Mouse (Mus musculus) 3134 (cell line): ENCODE data around the gene Rnase11.

Experiments used
- DNase-seq: peaks from one replicate; pipeline ENCODE4 v3.0.0-alpha.2; 2011; ENCODE audit warnings: low spot score; ENCODE audit not compliant: insufficient read length; ENCODE audit errors: extremely low read depth

Gene Rnase11

DNA sequence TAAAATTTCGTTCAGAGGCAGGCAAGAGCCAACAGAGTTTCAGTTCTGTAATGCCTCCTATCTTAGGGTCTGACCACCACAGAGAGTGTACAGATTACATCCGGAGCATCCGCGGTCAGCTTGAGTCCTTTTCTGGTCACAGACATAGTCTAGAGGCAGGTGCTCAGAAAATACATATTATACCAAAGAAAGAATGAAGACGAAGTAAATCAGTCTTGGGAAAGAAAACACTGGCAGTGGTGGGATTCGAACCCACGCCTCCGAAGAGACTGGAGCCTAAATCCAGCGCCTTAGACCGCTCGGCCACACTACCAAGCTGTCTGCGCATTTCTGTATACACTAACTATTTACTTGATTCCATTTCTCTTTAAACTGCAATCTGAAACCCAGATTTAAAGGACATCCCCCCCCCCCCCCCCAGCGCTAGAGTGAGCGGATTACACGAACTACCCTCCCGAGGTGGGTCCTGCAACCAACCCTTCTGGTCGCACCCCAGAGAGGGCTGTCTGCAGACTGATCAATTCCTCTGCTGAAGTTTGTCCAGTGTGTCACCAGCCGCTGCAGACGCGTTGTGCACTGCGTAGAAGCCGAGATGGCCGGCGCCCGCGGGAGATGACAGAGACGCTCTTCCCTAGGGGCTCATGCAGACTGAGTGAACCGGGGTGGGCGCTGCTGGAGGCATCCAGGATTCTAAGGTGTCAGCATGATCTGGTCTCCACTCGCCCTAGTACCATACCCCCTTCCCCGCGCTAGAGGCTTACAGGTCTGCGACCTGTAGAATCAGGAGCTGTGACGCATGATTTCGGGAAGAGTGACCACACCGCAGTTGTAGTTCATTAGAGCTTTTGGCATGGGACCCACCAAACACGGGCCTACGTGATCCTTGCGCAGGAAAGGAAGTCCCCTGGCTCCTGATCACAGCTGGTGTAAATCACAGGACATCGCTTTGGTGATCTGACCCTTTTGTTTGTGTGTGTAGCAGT, 32.9 kb upstream of the Rnase11 start:
- DNase-seq = peak; percentile 52

DNA sequence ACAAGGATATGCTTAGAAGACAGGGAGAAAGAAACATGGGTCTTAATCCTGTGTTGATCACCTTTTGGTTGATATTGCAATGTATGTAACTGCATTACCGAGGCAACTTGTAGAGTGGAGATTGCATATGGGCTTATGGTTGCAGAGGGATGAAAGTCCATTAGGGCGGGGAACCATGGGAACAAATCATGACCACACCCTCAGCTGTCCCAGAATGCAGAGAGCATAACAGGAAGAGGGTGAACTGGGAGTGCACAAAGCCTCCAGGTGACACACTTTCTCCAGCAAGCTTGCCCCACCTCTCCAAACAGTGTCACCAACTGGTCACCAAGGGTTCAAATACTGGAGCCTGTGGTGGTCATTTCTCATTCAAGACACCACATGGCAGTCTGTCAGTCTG, 31.1 kb upstream of the Rnase11 start:
- no peak for DNase-seq

DNA sequence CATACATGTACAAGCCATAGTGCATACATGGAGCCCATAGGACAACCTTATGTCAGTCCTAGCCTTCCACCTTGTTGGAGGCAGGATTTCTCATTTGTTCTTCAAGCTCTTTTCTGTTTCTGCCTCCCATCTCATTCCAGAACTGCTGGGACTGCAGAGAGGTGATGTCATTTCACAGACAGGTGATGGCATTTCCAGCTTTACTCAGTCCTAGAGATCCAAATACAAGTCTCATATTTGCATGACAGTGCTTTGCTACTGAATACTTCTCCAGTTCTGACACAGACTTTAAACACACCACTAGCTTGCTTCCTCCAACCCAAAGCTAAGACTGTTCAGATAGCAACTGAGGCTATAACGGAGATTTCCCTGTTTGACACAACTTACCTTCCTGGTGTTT, 29.2 kb upstream of the Rnase11 start:
- no peak for DNase-seq

DNA sequence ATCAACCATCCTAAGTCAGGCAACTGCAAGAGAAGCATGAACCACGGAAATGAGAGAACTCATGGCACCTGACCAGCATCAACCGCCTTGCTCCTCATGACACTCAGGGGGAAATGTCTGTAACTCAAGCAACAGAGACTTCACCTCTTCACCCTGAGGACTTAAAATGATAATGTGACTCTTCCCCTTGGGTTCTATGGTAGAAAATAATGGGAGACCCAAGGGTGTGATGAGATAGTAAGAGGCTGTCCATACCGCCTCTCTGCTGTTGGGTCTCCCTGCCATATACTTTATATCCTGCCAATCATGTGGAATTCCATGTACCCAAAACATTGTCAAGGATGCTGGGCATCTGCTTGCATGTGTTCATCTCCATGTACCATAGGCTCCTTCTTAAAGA, 24.4 kb upstream of the Rnase11 start, which contains the start of gene Olfr750:
Olfr750 (minus strand) TSS at position 101 of the 400 bp plus-strand sequence.
- no peak for DNase-seq

DNA sequence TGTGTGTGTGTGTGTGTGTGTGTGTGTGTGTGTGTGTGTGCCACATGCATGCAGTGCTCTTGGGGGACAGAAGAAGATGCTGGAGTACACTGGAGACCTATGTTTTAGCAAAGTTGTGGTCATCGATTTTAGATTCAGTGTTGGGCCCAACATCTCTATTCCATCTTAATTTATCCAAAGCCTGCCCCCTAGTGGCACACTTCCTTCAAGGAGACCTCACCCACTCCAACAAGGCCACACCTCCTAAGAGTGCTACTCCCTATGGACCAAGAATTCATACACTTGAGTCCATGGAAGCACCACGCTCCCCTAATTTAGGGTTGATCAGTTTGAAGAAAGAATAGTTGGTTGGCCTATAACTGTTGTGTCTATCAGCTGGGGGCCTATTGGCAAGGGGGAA, 19.7 kb upstream of the Rnase11 start:
- peak; percentile 18 for DNase-seq

DNA sequence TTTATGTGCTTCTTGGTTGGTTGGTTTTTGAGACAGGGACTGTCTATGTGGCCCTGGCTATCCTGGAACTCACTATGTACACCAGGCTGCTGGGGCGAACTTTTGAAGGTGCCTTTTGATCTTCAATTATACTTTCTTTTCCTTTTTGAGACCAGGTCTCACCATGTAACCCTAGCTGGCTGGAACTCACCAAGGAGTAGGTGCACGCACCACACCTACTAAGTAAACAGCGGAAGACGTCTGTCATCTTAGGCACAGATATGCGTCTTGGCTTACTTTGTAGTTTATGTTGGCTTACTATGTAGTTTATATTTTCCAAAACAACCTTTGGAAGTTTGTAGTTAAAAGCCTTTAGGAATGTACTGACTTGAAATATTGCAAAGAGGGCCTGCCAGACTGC, 19.0 kb upstream of the Rnase11 start:
- no peak for DNase-seq

DNA sequence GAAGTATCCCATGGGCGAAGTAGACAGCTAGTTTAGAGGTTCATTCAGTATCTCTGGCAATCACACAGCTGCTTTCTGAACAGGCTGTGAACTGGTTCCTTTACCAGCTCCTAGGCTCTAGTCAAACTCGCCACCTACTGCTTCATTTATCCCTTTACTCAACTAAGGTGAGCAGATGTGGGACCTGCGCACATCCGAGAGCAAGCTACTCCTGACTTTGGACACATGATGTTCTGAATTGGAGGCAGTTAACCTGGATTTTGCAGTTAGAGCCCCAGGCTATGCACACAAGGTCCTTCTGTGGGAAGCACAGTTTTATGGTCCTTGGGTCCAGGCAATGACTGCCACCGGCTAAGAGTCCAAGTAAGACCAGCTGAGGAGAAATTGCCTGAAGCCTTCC, 10.8 kb upstream of the Rnase11 start:
- no peak for DNase-seq

DNA sequence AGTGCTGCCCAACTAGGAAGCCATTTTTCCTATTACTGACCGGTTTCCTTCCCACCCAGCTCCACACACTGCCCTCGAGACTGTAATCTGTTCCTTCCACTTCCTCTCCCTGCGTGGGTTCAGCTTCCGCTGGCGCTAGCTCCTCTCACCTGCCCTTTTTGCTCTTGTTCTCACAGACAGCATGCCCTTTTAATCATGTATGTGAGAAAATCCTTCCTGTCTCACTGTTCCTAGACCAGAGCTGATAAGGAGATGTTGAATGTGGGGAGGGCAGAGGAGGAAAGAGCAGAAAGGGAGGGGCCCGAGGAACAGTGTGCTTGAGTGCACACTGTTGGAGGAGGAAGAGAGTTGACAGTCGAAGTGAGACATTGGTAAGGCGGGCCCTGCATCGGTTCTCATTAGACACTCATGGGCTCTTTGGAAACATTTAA, 7.5 kb upstream of the Rnase11 start, which contains the start of gene Rnase12:
Rnase12 (minus strand) TSS at position 261 of the 431 bp plus-strand sequence.
- no peak for DNase-seq

DNA sequence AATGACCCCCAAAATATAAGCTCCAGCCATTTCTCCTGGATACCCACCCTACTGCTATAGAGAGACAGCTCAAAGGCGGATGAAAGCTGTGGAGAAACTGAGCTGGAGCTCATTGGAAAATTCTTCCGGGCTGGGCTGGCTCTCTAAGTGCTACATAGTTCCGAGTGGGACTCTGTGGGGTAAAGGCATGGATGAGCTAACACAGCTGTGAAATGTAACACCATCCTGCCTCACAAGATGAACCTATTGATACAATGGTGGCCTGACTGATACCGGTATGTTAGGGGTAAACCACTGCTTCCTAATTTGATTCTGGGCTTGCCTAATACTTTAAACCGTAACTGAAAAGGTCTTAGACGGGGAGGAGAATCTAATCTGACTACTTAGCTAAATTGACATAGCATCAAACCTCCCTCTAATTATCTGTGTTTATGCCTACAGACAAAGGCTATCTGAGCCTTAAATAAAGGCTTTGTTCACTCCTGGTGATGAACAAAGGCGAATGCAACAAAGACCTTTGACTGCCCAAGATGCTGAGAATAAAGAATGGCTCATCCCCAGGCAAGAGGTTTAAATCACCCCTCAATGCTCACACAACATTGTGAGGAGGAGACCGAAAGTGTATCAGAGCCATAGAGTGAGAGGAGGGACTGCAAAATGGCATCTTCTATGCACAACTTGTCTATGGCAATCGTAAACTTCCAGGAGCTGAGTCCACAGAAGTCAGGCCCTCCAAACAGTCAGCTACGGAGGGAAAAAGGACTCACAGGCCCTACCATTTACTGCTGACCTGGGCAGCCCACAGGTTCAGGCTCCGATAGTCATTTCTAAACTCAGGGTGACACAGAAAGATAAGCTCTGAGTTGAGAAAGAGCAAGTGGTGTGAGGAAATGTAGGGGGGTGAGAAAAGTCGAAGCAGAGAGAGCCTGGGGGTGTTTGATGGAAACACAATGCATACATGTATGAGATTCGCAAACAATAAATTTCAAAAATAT, 4.6 kb upstream of the Rnase11 start:
- no peak for DNase-seq

DNA sequence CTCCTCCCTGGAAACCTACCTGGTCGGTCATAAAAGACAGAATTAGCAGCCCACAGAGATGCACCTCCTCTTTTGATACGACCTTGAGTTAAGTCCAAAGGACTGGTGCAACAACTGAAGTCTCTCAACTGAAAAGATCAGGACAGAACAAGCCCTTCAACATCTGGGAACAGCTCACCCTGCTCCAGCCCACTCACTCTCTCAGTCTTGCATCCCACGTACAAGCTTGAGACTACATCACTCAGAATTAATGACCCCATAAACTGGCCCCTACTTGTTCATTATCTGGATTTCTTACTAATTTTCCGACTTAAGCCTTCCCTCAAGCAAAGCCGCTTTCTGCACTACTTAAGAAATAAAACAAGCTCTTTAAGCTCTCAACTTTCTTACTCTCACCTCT, 3.2 kb upstream of the Rnase11 start:
- DNase-seq = no peak

DNA sequence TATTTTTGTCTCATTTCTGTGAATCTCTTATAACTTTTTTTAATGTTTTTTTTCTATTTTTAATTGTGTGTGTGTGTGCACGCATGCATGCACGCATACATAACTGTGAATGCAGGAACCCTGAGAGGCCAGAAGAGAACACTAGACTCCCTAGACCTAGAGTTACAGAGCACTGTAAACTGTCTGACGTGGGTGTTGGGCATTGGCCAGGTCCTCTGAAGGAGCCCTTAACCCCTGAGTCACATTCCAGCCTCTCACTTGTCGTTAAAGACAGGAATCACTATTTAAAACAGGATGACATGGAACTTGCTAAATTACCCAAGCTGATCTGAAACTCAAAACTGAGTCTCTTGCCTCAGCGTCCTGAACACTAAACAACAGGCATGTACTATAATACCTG, 2.0 kb upstream of the Rnase11 start:
- no peak for DNase-seq

DNA sequence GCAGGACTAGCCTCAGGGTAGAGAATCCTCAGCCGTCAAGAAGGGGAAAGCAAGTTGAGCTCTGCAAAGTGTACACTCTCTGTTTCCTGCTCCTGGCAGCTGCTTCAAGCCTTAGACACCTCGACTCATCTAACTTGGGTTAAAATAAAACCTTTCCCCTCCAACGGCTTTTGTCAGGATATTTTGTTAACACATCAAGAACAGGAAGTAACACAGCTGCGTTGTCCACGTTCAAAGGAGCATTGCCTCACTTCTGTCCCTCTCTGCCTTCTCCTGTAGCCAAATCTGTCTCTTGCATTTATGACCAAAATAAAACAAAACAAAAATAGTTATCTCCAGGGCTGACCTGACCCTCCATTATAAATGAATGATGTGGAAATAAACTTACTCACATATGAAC, 2.1 kb downstream of the Rnase11 start:
- DNase-seq = no peak

DNA sequence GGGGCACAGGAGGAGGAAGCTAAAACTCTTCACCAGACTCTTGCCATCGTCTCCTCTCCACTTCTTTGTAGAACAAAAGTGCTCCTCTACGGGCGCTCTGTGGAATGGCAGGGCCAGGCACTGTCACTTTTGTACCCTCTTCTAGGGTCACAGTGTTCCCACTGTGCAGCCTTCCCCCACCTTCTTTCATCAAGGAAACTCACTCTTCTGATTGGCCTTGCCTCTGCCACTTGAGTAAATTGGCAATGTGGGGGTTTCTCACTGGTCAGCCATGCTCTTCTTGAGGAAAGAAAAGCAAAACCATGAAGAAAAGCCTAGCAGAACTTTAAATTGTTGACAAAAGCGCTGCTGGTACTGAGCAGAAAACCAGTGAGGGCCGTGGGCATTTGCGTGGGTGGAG, 8.2 kb downstream of the Rnase11 start, which contains the start of gene Rnase9:
Rnase9 (minus strand) TSS at position 101 of the 400 bp plus-strand sequence.
- DNase-seq = no peak

DNA sequence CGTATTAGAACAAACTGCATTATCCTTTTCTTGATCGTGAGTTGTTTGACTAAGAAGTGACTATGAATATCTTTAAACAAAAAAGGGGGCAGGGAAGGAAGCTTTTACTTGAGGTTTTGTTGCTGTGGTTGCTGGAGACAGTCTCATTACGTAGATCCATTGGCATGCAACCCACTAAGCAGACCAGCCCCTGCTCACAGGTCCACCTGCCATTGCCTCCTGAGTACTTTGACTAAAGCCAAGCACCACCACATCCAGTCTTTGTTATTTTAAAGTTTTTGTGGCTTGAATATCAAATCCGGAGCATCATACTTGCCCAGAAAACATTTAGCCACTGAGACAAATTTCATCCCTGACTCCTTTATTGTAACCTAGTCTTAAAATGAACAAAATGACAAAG, 13.7 kb downstream of the Rnase11 start:
- no peak for DNase-seq

DNA sequence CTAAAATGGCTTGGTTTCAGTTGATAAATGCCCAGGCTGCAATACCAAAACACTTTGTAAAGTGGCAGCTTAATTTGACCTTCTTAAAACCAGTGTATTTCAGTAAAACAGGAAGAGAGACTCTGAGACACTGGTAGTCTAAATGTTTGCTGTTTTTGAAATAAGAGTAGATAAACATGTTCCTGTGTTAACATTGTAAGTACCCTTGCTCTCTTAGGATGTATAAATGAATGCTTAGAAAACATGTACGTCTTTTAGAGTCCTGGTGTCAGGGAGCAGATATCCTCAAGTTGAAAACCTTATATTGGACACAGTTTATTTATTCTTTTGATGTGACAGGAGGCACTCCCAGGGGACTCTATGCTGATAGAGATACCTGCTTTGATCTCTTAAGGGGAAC, 14.8 kb downstream of the Rnase11 start:
- DNase-seq = no peak

DNA sequence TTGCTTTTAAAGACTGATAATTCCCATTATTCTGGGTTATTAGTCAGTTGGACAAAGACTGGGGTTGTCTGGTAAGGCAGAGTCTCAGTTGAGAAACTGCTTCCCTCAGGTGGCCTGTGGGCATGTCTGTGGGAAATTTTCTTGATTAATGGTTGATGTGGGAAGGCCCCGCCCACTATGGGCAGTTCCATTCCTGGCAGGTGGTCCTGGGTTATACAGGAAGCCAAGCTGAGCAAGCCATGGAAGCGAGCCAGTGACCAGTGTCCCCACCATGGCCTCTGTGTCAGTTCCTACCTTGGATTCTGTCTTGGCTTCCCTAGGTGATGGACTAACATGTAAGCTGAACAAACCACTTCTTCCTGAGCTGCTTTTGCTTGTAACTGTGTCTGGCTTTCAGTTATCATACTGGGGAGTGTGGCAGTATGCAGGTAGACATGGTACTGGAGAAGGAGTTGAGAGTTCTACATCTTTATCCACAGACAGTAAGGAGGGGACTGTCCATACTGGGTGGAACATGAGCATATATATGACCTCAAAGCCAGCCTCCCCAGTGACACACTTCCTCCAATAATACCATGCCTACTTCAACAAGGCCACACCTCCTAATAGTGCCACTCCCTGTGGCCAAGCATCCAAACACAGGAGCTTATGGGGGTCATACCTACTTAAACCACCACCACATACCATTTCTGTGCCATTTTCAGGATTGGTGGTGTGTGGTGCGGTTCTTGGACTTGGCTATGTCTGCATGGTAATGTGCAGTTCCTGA, 22.4 kb downstream of the Rnase11 start:
- no peak for DNase-seq

DNA sequence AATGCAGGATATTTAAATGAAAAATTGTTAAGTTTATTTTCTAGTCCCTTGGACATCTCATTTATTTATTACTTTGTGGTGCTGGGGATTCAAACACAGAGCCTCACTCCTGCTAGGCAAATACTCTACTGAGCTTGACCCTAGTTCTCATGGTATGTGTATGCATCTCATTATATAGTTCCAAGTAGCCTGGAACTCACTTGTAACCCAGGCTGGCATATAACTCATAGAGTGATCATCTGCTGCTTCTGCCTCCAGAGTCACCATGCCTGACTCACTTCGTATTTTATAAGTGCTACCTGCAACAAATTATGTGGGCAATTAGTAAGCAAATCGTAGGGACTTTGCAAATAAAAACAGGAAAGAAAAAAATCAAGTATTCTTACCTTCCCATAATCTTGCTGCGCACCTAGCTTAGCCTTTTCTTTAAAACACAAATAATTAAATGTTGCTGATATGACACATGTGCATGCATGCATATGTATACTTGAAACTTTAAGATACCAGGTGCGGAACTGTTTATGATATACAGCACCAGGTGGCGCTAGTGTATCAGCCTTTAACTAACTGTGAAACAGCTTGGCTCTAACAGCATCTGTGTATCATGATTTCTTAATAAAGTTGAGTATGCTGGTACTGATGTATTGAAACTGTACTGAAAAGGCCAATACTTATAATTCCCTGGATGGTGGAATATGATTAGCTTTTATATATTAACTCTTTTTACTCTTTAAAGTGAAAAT, 23.4 kb downstream of the Rnase11 start:
- peak; percentile 18 for DNase-seq

DNA sequence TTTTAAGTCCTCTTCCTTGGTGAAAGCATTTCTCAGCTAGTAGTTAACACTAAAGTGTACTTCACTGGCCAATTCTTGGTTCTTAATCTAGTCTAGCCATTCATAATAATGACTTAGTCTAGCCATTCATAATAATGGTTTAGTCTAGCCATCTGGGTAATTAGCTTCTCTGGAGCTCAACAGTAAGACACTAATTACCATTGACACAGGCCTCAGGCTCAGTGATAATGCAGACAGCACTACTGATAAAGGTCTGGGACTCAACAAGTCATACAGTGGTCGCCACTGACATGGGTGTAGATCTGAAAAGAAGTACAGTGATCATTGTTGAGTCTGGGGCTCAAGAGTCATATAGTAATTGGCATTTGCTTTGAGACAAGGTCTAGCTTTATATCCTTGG, 25.1 kb downstream of the Rnase11 start:
- no peak for DNase-seq

DNA sequence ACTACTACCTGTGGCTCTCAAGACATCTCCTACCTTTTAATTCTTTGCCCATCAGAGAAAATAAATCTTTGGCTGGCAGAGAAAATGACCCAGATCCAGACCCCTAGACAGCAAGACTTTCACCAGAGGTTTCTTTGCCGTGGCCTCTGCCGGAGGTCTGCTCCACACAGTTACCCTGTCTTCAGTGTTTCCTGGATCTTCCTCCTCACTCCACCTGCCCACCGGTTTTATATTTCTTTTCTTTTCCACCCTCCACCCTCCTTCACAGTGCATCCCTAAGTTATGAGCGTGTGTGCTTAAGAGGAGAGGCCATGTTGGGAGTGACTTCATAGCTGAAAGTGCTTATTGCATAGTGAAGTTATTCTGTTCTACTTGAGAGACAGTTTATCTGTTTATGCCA, 26.5 kb downstream of the Rnase11 start:
- DNase-seq = no peak

DNA sequence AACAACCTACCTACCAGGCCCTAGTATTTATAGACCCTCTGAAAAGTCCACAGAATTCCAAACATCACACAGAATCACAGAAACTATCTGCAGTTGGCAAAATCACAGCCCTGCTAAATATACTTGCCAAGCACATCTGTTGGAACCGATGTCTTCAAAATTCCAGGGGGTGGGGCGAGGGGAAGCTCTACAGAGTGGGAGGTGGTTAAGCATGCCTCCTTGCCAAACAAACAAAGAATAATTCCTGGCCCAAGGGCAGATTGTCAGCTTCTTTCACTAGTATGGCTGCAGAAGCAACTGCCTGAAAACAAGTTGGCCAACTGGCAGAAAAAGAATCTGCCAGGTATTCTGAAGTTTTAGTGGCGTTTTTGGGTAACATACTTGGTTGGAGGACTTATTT, 32.7 kb downstream of the Rnase11 start:
- no peak for DNase-seq
